Mouse (Mus musculus): ENCODE measurements around the gene Nckap5. TPM values are rescaled to one million over a fixed set of nuclear protein-coding genes. Genes with fewer than 3 reads are reported as not detected.
A peak's percentile ranks its signal among the peaks of the same experiment; 100 is the strongest.

Nckap5 gene
- polyA plus RNA-seq, 1 experiment from 2014 or later = 12.3 TPM

DNA sequence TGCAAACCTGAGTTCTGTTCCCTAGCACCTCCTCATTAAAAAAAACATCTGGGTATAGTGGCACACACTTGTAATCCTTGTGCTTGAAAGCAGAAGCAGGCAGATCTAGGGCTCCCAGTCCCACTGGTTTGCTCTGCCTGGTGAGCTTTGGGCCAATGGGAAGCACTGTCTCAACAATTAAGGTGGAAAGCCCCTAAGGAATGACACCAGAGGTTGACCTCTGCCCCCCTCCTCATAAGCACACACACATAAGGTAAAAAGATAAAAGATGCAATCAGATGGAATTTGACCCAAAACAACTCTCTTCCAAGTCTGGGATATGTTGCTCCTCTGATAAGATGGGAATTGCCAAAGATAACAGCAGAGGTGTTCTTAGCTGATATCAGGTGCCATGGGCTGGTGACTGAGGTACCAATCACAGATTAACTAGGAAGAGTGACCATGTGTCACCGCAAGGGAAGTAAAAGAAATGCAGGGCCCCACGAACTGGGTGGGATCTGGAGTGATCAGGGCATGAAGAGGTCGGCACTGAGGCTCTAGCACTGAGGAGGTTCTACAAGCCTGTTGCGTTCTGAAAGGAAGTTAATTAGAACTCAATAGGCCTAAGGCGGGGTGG is 110.8 kb downstream of the Nckap5 start:
- 19% methylated on average over 5 of the region's 5 CpGs for WGBS
- 0 out of 2 replicates have a peak, but pooled peaks cover 7% of the 10 kb centered on the region for H3K4me1 ChIP-seq (replicated peaks; ENCODE audit: control insufficient read depth, insufficient read depth, low read length)
- no peak for TF ChIP-seq CTCF (IDR thresholded peaks at IDR 0.05; ENCODE audit: low read depth)
- H3K27ac ChIP-seq (ENCODE audit: low read depth, low read length) = peak overlapping the region; percentile 82
- no peak overlapping the region; the same call in 1 of the 2 replicates for H3K4me2 ChIP-seq (replicated peaks; ENCODE audit: low read depth)
- ATAC-seq = peak; percentile 84
- no peak overlapping the region for H3K9ac ChIP-seq (ENCODE audit: low read depth, low read length)
- no peak overlapping the region for H3K4me3 ChIP-seq (ENCODE audit: low read depth, low read length)
- no peaks in the 10 kb centered on the region for H3K27me3 ChIP-seq (replicated peaks; ENCODE audit: control insufficient read depth, insufficient read depth, low read length)
- no peaks in the 10 kb centered on the region for H3K36me3 ChIP-seq (ENCODE audit: control insufficient read depth, insufficient read depth)
- H3K9me3 ChIP-seq (ENCODE audit: control insufficient read depth) = no peaks in the 10 kb centered on the region

DNA sequence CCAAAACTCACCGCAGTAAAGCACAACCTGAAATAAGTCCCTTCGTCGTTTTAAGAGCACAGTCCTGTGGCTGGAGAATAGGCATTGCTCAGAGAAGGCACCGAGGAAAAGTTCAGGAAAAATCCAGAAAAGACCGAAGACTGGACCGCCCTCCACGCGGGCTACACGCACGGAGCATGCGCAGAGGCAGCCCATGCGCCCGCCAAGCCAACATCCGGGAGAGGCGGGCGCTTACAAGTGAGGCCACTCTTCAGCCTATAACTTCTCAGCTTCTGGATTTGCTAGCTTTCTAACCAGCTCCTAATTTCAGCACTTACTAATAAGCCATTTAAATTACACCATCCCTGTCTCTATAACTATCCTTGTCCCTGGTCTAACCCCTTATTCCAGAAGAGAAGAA is 124.0 kb downstream of the Nckap5 start:
- no peaks in the 10 kb centered on the region for H3K27me3 ChIP-seq (replicated peaks; ENCODE audit: control insufficient read depth, insufficient read depth, low read length)
- no peak for TF ChIP-seq CTCF (IDR thresholded peaks at IDR 0.05; ENCODE audit: low read depth)
- 97% methylated on average over 16 of the region's 16 CpGs for WGBS
- H3K9ac ChIP-seq (ENCODE audit: low read depth, low read length) = no peak overlapping the region
- no peak overlapping the region for H3K27ac ChIP-seq (ENCODE audit: low read depth, low read length)
- no peak overlapping the region for H3K4me3 ChIP-seq (ENCODE audit: low read depth, low read length)
- no peak for ATAC-seq
- H3K9me3 ChIP-seq (ENCODE audit: control insufficient read depth) = no peaks in the 10 kb centered on the region
- H3K36me3 ChIP-seq (ENCODE audit: control insufficient read depth, insufficient read depth) = no peaks in the 10 kb centered on the region
- H3K4me2 ChIP-seq (replicated peaks; ENCODE audit: low read depth) = no peak overlapping the region
- no peaks in the 10 kb centered on the region for H3K4me1 ChIP-seq (replicated peaks; ENCODE audit: control insufficient read depth, insufficient read depth, low read length)

DNA sequence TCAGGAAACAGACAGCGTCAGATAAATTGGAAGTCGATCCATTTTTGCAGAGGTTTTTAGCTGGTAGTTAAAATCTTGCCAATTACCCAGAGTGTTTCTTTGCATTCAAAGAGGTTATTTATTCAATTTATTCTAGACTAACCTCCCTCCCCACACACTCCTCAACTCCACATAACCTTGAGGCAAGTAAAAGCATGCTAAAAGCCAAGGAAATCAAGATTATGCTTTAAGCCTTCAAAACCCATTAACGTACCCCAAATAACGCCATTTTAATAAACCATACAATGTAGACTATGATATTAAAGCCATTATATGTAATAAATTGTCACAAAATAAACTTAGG is 129.7 kb downstream of the Nckap5 start:
- Histone ChIP-seq H3K4me1 (replicated peaks; ENCODE audit: control insufficient read depth, insufficient read depth, low read length) (no peaks in the 10 kb centered on the region), H3K27ac (ENCODE audit: low read depth, low read length) (no peak overlapping the region), H3K36me3 (ENCODE audit: control insufficient read depth, insufficient read depth) (no peaks in the 10 kb centered on the region), H3K4me2 (replicated peaks; ENCODE audit: low read depth) (no peak overlapping the region), H3K27me3 (replicated peaks; ENCODE audit: control insufficient read depth, insufficient read depth, low read length) (no peaks in the 10 kb centered on the region), H3K9me3 (ENCODE audit: control insufficient read depth) (no peaks in the 10 kb centered on the region), H3K9ac (ENCODE audit: low read depth, low read length) (no peak overlapping the region), H3K4me3 (ENCODE audit: low read depth, low read length) (no peak overlapping the region)
- WGBS = 88% methylated on average over 4 of the region's 4 CpGs
- TF ChIP-seq CTCF (IDR thresholded peaks at IDR 0.05; ENCODE audit: low read depth) = no peak
- no peak for ATAC-seq

DNA sequence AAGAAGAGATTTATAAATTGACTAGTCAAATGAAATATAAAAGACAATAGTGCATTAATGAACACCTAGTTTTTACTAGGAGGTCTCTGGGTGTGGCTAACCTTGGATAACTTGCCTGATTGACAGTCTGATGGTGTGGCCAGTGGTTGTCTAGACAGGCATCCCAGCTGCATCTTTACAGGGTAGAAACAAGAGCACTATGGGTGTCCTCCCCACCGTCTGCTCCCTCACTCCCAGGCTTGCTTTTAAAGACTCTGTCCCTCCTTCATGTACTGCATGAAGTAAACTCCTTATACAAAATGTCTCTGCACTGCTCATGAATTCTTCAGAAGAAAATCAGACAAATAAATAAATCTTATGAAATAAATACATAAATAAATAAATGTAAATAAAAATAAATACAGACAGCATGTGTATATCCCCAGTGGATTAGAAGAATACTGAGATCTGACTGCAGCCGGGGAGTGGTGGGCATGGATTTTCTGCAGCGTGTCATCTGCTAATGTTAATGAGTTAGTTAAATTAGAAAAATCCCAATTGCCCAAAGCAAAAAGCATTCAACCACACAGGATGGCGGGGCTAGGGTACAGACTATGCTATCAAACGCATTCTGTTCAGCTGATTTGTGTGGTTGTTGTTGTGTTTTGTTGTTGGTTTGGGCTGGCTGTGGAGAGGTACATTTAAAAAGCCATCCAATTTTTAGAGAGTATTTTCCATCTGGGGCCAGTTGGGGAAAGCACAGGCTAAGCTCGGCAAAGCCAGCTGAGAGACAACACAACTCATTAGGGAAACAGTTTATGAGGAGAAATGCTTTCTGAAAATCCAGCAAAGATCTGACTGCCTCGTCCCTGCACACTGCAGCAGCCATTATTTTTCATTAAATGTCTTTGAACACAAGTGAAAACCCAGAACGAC is 130.3 kb downstream of the Nckap5 start:
- ATAC-seq = no peak
- Histone ChIP-seq H3K9ac (ENCODE audit: low read depth, low read length) (no peak overlapping the region), H3K4me2 (replicated peaks; ENCODE audit: low read depth) (no peak overlapping the region), H3K4me1 (replicated peaks; ENCODE audit: control insufficient read depth, insufficient read depth, low read length) (no peaks in the 10 kb centered on the region), H3K4me3 (ENCODE audit: low read depth, low read length) (no peak overlapping the region), H3K9me3 (ENCODE audit: control insufficient read depth) (no peaks in the 10 kb centered on the region), H3K27me3 (replicated peaks; ENCODE audit: control insufficient read depth, insufficient read depth, low read length) (no peaks in the 10 kb centered on the region), H3K36me3 (ENCODE audit: control insufficient read depth, insufficient read depth) (no peaks in the 10 kb centered on the region), H3K27ac (ENCODE audit: low read depth, low read length) (no peak overlapping the region)
- no peak for TF ChIP-seq CTCF (IDR thresholded peaks at IDR 0.05; ENCODE audit: low read depth)
- WGBS = 84% methylated on average over 8 of the region's 8 CpGs

DNA sequence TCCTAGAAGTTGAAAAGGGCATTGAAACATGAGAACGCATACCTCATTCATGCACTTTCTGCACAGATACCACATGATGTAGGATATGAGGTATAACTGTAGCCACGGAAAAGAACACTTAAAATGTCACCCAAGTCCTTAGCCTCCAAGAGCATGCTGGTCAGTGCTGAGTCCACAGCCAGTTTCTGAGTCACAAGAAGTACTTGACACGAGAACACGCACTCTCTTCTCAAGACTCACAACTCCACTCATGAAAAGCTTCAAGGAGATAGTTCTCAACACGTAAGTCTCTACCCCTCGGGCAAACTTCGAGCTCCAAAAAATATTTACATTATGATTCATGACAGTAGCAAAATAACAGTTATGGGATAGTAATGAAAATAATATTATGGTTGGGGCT is 137.0 kb downstream of the Nckap5 start:
- 83% methylated on average over 7 of the region's 7 CpGs for WGBS
- no peak for TF ChIP-seq CTCF (IDR thresholded peaks at IDR 0.05; ENCODE audit: low read depth)
- Histone ChIP-seq H3K9ac (ENCODE audit: low read depth, low read length) (no peak overlapping the region), H3K27ac (ENCODE audit: low read depth, low read length) (no peak overlapping the region), H3K4me2 (replicated peaks; ENCODE audit: low read depth) (no peak overlapping the region), H3K4me3 (ENCODE audit: low read depth, low read length) (no peak overlapping the region), H3K36me3 (ENCODE audit: control insufficient read depth, insufficient read depth) (no peaks in the 10 kb centered on the region), H3K27me3 (replicated peaks; ENCODE audit: control insufficient read depth, insufficient read depth, low read length) (no peaks in the 10 kb centered on the region), H3K4me1 (replicated peaks; ENCODE audit: control insufficient read depth, insufficient read depth, low read length) (no peaks in the 10 kb centered on the region), H3K9me3 (ENCODE audit: control insufficient read depth) (no peaks in the 10 kb centered on the region)
- no peak for ATAC-seq

DNA sequence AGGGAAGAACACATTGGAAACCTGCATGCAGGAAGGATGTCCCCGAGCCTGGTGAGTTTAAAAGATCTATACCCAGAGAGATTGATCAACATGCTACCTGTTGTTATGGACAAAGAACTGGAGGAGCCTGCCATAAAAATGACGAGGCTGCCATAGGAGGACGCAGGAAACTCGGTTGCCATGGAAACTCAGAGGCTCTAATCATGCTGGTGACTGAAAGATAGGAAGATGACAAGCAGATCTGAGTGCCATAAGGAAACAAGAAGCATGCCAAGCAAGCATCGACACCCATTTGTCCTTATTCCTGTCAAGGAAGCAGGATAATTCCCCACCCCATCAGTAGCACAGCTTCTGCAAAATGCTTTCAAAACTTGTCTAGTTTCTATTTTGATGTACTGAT is 142.0 kb downstream of the Nckap5 start:
- Histone ChIP-seq H3K27ac (ENCODE audit: low read depth, low read length) (no peak overlapping the region), H3K27me3 (replicated peaks; ENCODE audit: control insufficient read depth, insufficient read depth, low read length) (no peaks in the 10 kb centered on the region), H3K4me2 (replicated peaks; ENCODE audit: low read depth) (no peak overlapping the region), H3K9me3 (ENCODE audit: control insufficient read depth) (no peaks in the 10 kb centered on the region), H3K9ac (ENCODE audit: low read depth, low read length) (no peak overlapping the region), H3K4me3 (ENCODE audit: low read depth, low read length) (no peak overlapping the region), H3K36me3 (ENCODE audit: control insufficient read depth, insufficient read depth) (no peaks in the 10 kb centered on the region), H3K4me1 (replicated peaks; ENCODE audit: control insufficient read depth, insufficient read depth, low read length) (no peaks in the 10 kb centered on the region)
- WGBS = 39% methylated on average over 5 of the region's 5 CpGs
- TF ChIP-seq CTCF (IDR thresholded peaks at IDR 0.05; ENCODE audit: low read depth) = no peak
- no peak for ATAC-seq
